Mouse (Mus musculus) hindbrain, embryonic 13.5 days (tissue): ENCODE results near the gene Edem1. TPM values are rescaled to one million over a fixed set of nuclear protein-coding genes. Genes with fewer than 3 reads are reported as not detected.

Experiments
- ATAC-seq: fragments of 200-750 bp; cut with Nextera tagmentation; 2 replicates; pipeline ENCODE4 v1.8.0; 2017; ENCODE audit warnings: moderate TSS enrichment; ENCODE audit not compliant: low FRiP score
- H3K27ac ChIP-seq: fragments of 300-500 bp; sonication (generic); 2 replicates; pipeline ENCODE4 v1.5.1; 2015; ENCODE audit warnings: inconsistent platforms, mild to moderate bottlenecking, moderate library complexity
- H3K27me3 ChIP-seq: fragments of 300-500 bp; sonication (generic); 2 replicates; pipeline ENCODE4 v1.6.1; 2015; ENCODE audit warnings: mild to moderate bottlenecking, inconsistent platforms
- H3K36me3 ChIP-seq: fragments of 300-500 bp; sonication (generic); 2 replicates; pipeline ENCODE4 v1.6.1; 2015; ENCODE audit warnings: mild to moderate bottlenecking, inconsistent platforms
- H3K4me1 ChIP-seq: fragments of 300-500 bp; sonication (generic); replicated peaks from 2 replicates; pipeline ENCODE4 v1.6.1; 2015; ENCODE audit warnings: inconsistent platforms
- H3K4me2 ChIP-seq: fragments of 300-500 bp; sonication (generic); 2 replicates; pipeline ENCODE4 v1.6.1; 2015; ENCODE audit warnings: inconsistent platforms, mild to moderate bottlenecking, moderate library complexity
- H3K4me3 ChIP-seq: fragments of 300-500 bp; sonication (generic); 2 replicates; pipeline ENCODE4 v1.5.1; 2015; ENCODE audit warnings: mild to moderate bottlenecking, inconsistent platforms
- H3K9ac ChIP-seq: fragments of 300-500 bp; sonication (generic); 2 replicates; pipeline ENCODE4 v1.6.1; 2015; ENCODE audit warnings: mild to moderate bottlenecking, inconsistent platforms
- H3K9me3 ChIP-seq: fragments of 300-500 bp; sonication (generic); 2 replicates; pipeline ENCODE4 v1.6.1; 2016; ENCODE audit warnings: inconsistent platforms
- WGBS: fragments of 180-500 bp; shearing (Covaris S2); methylation state at CpG from one replicate; pipeline ENCODE4 v1.1.7; 2015; 5-methylcytosine and 5-hydroxymethylcytosine counted together
- polyA plus RNA-seq: library from polyadenylated mRNA; unstranded; fragments of >200 nt; fragmentation: Nextera tagmentation; extraction: Ambion mirVana; gene quantifications from 2 replicates; pipeline ENCODE4 v1.2.1, GENCODE M21; 2015

Gene Edem1
- polyA plus RNA-seq = 6.0 and 6.5 TPM in 2 replicates

GRCm38 (mm10) chr6:108828234-108828868, at the start of gene Edem1:
Edem1 (plus strand) TSS chr6:108828641.
- peak within 1 kb of the TSS; percentile 92 for H3K4me2 ChIP-seq
- H3K27ac ChIP-seq = peak within 1 kb of the TSS; percentile 83
- peak; percentile 97 for ATAC-seq
- no peaks in the 10 kb centered on the region for H3K9me3 ChIP-seq
- H3K36me3 ChIP-seq = peaks cover 11% of the 10 kb centered on the region
- H3K4me3 ChIP-seq = peak within 1 kb of the TSS; percentile 92
- H3K4me1 ChIP-seq = peaks cover 20% of the 10 kb centered on the region
- H3K9ac ChIP-seq = peak within 1 kb of the TSS; percentile 96
- under 1% methylated on average over 63 of the region's 67 CpGs for WGBS
- no peaks in the 10 kb centered on the region for H3K27me3 ChIP-seq

GRCm38 (mm10) chr6:108781865-108782264, 46.6 kb upstream of the Edem1 start:
- Histone ChIP-seq H3K27ac (no peak overlapping the region), H3K36me3 (no peaks in the 10 kb centered on the region), H3K4me2 (no peak overlapping the region), H3K4me1 (peaks cover 25% of the 10 kb centered on the region), H3K27me3 (no peaks in the 10 kb centered on the region), H3K9me3 (no peaks in the 10 kb centered on the region), H3K9ac (no peak overlapping the region), H3K4me3 (no peak overlapping the region)
- ATAC-seq = no peak
- WGBS = 72% methylated on average over 6 of the region's 6 CpGs

- Histone ChIP-seq H3K36me3 (no peaks in the 10 kb centered on the region), H3K27me3 (no peaks in the 10 kb centered on the region), H3K4me1 (peaks cover 25% of the 10 kb centered on the region), H3K9me3 (no peaks in the 10 kb centered on the region), H3K27ac (peak within 1 kb of the TSS; percentile 91), H3K9ac (peak within 1 kb of the TSS; percentile 98), H3K4me3 (peak within 1 kb of the TSS; percentile 97), H3K4me2 (peak within 1 kb of the TSS; percentile 84)
- 10% methylated on average over 35 of the region's 36 CpGs for WGBS
- peak; percentile 91 for ATAC-seq
Measured at GRCm38 (mm10) chr6:108782526-108783183, 45.8 kb upstream of the Edem1 start, which contains the start of gene Arl8b. Arl8b (plus strand) TSS chr6:108783099.

GRCm38 (mm10) chr6:108783184-108783881, 45.1 kb upstream of the Edem1 start:
- H3K9me3 ChIP-seq = no peaks in the 10 kb centered on the region
- peak; percentile 84 for ATAC-seq
- H3K27me3 ChIP-seq = no peaks in the 10 kb centered on the region
- H3K9ac ChIP-seq = peak overlapping the region; percentile 98
- H3K4me2 ChIP-seq = peak overlapping the region; percentile 84
- H3K27ac ChIP-seq = peak overlapping the region; percentile 91
- peak overlapping the region; percentile 97 for H3K4me3 ChIP-seq
- under 1% methylated on average over 55 of the region's 57 CpGs for WGBS
- peaks cover 25% of the 10 kb centered on the region for H3K4me1 ChIP-seq
- H3K36me3 ChIP-seq = no peaks in the 10 kb centered on the region

GRCm38 (mm10) chr6:108784056-108784455, 44.4 kb upstream of the Edem1 start:
- Histone ChIP-seq H3K27me3 (no peaks in the 10 kb centered on the region), H3K4me1 (peaks cover 25% of the 10 kb centered on the region), H3K9ac (peak overlapping the region; percentile 98), H3K9me3 (no peaks in the 10 kb centered on the region), H3K36me3 (no peaks in the 10 kb centered on the region; the same call in 1 of the 2 replicates), H3K27ac (no peak overlapping the region), H3K4me3 (peak overlapping the region; percentile 97), H3K4me2 (peak overlapping the region; percentile 84)
- no peak for ATAC-seq
- WGBS = 46% methylated on average over 11 of the region's 11 CpGs

GRCm38 (mm10) chr6:108784796-108785195, 43.6 kb upstream of the Edem1 start:
- no peak for ATAC-seq
- no peak overlapping the region for H3K27ac ChIP-seq
- H3K9ac ChIP-seq = peak overlapping the region; percentile 98
- no peaks in the 10 kb centered on the region for H3K27me3 ChIP-seq
- WGBS = 76% methylated on average over 5 of the region's 5 CpGs
- H3K36me3 ChIP-seq = no peaks in the 10 kb centered on the region; the same call in 1 of the 2 replicates
- H3K4me2 ChIP-seq = peak overlapping the region; percentile 84
- peak overlapping the region; percentile 97 for H3K4me3 ChIP-seq
- no peaks in the 10 kb centered on the region for H3K9me3 ChIP-seq
- peaks cover 25% of the 10 kb centered on the region for H3K4me1 ChIP-seq

GRCm38 (mm10) chr6:108785551-108785950, 42.9 kb upstream of the Edem1 start:
- peak overlapping the region; percentile 84; the same call in 1 of the 2 replicates for H3K4me2 ChIP-seq
- H3K27me3 ChIP-seq = no peaks in the 10 kb centered on the region
- 92% methylated on average over 3 of the region's 3 CpGs for WGBS
- no peak overlapping the region for H3K4me3 ChIP-seq
- ATAC-seq = no peak
- no peaks in the 10 kb centered on the region for H3K9me3 ChIP-seq
- H3K4me1 ChIP-seq = peaks cover 25% of the 10 kb centered on the region
- no peak overlapping the region; the same call in 1 of the 2 replicates for H3K9ac ChIP-seq
- no peak overlapping the region for H3K27ac ChIP-seq
- H3K36me3 ChIP-seq = no peaks in the 10 kb centered on the region; the same call in 1 of the 2 replicates

GRCm38 (mm10) chr6:108791498-108791897, 36.9 kb upstream of the Edem1 start:
- H3K9me3 ChIP-seq = no peaks in the 10 kb centered on the region
- 86% methylated on average over 5 of the region's 5 CpGs for WGBS
- no peak for ATAC-seq
- no peak overlapping the region for H3K27ac ChIP-seq
- no peak overlapping the region for H3K9ac ChIP-seq
- H3K4me2 ChIP-seq = no peak overlapping the region
- no peaks in the 10 kb centered on the region for H3K27me3 ChIP-seq
- no peaks in the 10 kb centered on the region; the same call in 1 of the 2 replicates for H3K36me3 ChIP-seq
- H3K4me1 ChIP-seq = peaks cover 13% of the 10 kb centered on the region
- H3K4me3 ChIP-seq = no peak overlapping the region

GRCm38 (mm10) chr6:108795912-108796311, 32.5 kb upstream of the Edem1 start:
- Histone ChIP-seq H3K36me3 (no peaks in the 10 kb centered on the region), H3K4me1 (peaks cover 26% of the 10 kb centered on the region), H3K4me2 (no peak overlapping the region), H3K4me3 (no peak overlapping the region), H3K9ac (no peak overlapping the region), H3K9me3 (no peaks in the 10 kb centered on the region), H3K27ac (no peak overlapping the region), H3K27me3 (no peaks in the 10 kb centered on the region)
- no peak for ATAC-seq
- WGBS = 96% methylated on average over 1 of the region's 1 CpGs

GRCm38 (mm10) chr6:108796706-108797105, 31.7 kb upstream of the Edem1 start:
- Histone ChIP-seq H3K4me2 (no peak overlapping the region), H3K9me3 (no peaks in the 10 kb centered on the region), H3K9ac (no peak overlapping the region), H3K27ac (no peak overlapping the region), H3K4me1 (peaks cover 26% of the 10 kb centered on the region), H3K4me3 (no peak overlapping the region), H3K36me3 (no peaks in the 10 kb centered on the region), H3K27me3 (no peaks in the 10 kb centered on the region)
- ATAC-seq = 0 out of 2 replicates have a peak, but pooled peaks have one; percentile 33
- 30% methylated on average over 2 of the region's 2 CpGs for WGBS

- Histone ChIP-seq H3K4me3 (no peak overlapping the region), H3K4me1 (peaks cover 18% of the 10 kb centered on the region), H3K9me3 (no peaks in the 10 kb centered on the region), H3K27me3 (no peaks in the 10 kb centered on the region), H3K4me2 (no peak overlapping the region), H3K27ac (no peak overlapping the region), H3K9ac (no peak overlapping the region), H3K36me3 (no peaks in the 10 kb centered on the region)
- ATAC-seq = no peak
- 9% methylated on average over 1 of the region's 1 CpGs for WGBS
Measured at GRCm38 (mm10) chr6:108805194-108805593, 23.2 kb upstream of the Edem1 start.

- WGBS = 86% methylated on average over 7 of the region's 7 CpGs
Measured at GRCm38 (mm10) chr6:108805871-108806270, 22.6 kb upstream of the Edem1 start.

More at GRCm38 (mm10) chr6:108805871-108806270, 22.6 kb upstream of the Edem1 start:
- no peak overlapping the region for H3K4me3 ChIP-seq
- peaks cover 18% of the 10 kb centered on the region for H3K4me1 ChIP-seq
- no peak overlapping the region for H3K4me2 ChIP-seq
- ATAC-seq = no peak
- H3K9ac ChIP-seq = no peak overlapping the region
- no peaks in the 10 kb centered on the region for H3K36me3 ChIP-seq
- no peaks in the 10 kb centered on the region for H3K9me3 ChIP-seq
- peak overlapping the region; percentile 37; the same call in 1 of the 2 replicates for H3K27ac ChIP-seq
- no peaks in the 10 kb centered on the region for H3K27me3 ChIP-seq
